Mouse (Mus musculus): ENCODE measurements at regions not wholly inside any gene's neighbourhood (a gene's known extent, or its start where the extent isn't known, plus 50 kb on each side); places are given as distances from the start of the nearest gene placed in this dataset.

GRCm38 (mm10) chr9:61528286-61528865 is 156.2 kb downstream of the Tle3 start:
- ATAC-seq (ENCODE audit: low read depth) = no peak
- Histone ChIP-seq H3K9me3 (ENCODE audit: control insufficient read depth, low read length) (no peaks in the 10 kb centered on the region), H3K36me3 (ENCODE audit: control insufficient read depth, insufficient read depth, low read length) (no peaks in the 10 kb centered on the region), H3K27me3 (ENCODE audit: control insufficient read depth, insufficient read depth, low read depth, low read length) (no peaks in the 10 kb centered on the region), H3K4me2 (ENCODE audit: low read depth, low read length) (no peak overlapping the region), H3K4me3 (ENCODE audit: low read length) (no peak overlapping the region), H3K27ac (ENCODE audit: low read length) (no peak overlapping the region), H3K9ac (ENCODE audit: low read length) (no peak overlapping the region), H3K4me1 (replicated peaks; ENCODE audit: control insufficient read depth, insufficient read depth, low read length) (no peaks in the 10 kb centered on the region)
- WGBS = 66% methylated on average over 12 of the region's 12 CpGs

DNA sequence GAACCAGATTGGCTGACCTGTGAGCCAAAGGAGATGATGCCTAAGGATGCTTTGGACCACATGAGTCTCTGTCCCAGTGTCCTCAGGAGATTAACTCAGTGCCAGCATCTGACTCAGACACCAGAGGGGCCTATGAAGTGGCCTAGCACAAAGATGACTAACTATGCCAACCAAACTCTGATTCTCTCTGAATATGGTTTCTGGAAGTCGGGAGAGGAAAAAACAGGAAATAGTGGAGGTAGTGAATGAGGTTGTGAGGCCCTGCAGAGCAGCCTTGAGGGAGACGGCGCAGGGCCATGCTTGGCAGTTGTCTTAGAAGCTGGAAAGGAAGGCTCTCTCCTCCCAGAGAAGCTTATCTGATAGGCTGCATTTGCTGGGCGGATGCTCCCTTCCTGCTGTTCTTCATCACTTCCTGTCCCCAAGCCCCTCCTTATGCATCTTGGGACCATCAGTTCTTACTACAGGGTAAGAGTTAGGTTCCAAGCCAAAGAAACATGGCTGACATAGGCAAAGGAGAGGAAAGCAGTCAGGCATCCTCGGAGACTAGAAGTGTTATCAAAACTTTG is 155.4 kb downstream of the Tle3 start:
- peaks cover 3% of the 10 kb centered on the region; the same call in 1 of the 2 replicates for H3K9me3 ChIP-seq (ENCODE audit: control insufficient read depth, low read length)
- no peak overlapping the region for H3K4me3 ChIP-seq (ENCODE audit: low read length)
- H3K4me1 ChIP-seq (replicated peaks; ENCODE audit: control insufficient read depth, insufficient read depth, low read length) = no peaks in the 10 kb centered on the region
- H3K4me2 ChIP-seq (ENCODE audit: low read depth, low read length) = no peak overlapping the region
- H3K27ac ChIP-seq (ENCODE audit: low read length) = no peak overlapping the region
- no peaks in the 10 kb centered on the region for H3K27me3 ChIP-seq (ENCODE audit: control insufficient read depth, insufficient read depth, low read depth, low read length)
- H3K9ac ChIP-seq (ENCODE audit: low read length) = no peak overlapping the region
- WGBS = 64% methylated on average over 5 of the region's 5 CpGs
- ATAC-seq (ENCODE audit: low read depth) = no peak
- H3K36me3 ChIP-seq (ENCODE audit: control insufficient read depth, insufficient read depth, low read length) = no peaks in the 10 kb centered on the region

DNA sequence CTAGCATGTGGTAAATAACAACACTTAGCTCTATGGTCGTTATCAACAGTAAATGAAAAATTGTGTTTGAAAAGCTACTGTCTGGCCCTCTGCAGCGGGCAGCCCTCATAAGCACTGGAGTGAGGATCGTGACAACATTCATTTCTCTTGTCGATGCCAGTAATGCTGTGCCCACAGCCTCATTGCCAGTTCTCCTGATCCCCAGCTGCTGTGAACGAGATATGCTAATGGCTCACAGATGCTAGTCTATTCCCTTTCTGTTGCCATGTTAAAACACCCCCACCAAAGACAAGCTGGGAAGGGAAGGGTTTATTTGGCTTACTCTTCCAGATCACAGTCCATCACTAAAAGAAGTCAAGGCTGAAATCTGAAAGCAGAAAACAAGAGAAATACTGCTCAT is 148.0 kb downstream of the Tle3 start:
- no peaks in the 10 kb centered on the region for H3K4me1 ChIP-seq (replicated peaks; ENCODE audit: control insufficient read depth, insufficient read depth, low read length)
- no peak overlapping the region for H3K4me3 ChIP-seq (ENCODE audit: low read length)
- no peak overlapping the region for H3K9ac ChIP-seq (ENCODE audit: low read length)
- no peak overlapping the region for H3K4me2 ChIP-seq (ENCODE audit: low read depth, low read length)
- peaks cover 3% of the 10 kb centered on the region; the same call in 1 of the 2 replicates for H3K9me3 ChIP-seq (ENCODE audit: control insufficient read depth, low read length)
- H3K36me3 ChIP-seq (ENCODE audit: control insufficient read depth, insufficient read depth, low read length) = no peaks in the 10 kb centered on the region
- no peak for ATAC-seq (ENCODE audit: low read depth)
- no peak overlapping the region for H3K27ac ChIP-seq (ENCODE audit: low read length)
- 79% methylated on average over 5 of the region's 5 CpGs for WGBS
- no peaks in the 10 kb centered on the region for H3K27me3 ChIP-seq (ENCODE audit: control insufficient read depth, insufficient read depth, low read depth, low read length)

DNA sequence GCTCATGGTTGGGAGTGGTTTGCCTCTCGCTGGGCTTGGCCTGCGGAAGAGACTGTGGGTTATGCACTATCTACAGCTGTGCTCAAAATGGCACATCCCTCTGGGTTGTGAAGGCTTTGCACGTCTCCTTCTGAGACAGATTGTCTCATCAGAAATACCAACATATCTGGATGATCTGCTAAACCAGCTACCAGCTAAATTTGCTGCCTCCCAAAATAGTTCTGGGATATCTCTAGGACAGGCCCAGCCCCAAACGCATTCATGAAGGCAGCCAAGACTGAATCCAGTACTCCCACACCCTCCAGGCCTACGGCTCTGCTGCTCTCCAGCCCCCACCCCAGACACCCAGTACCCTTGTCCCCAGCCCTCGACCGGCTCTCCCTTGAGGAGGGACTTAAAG is 145.7 kb downstream of the Tle3 start:
- H3K36me3 ChIP-seq (ENCODE audit: control insufficient read depth, insufficient read depth, low read length) = no peaks in the 10 kb centered on the region
- no peak for ATAC-seq (ENCODE audit: low read depth)
- H3K9me3 ChIP-seq (ENCODE audit: control insufficient read depth, low read length) = peaks cover 3% of the 10 kb centered on the region; the same call in 1 of the 2 replicates
- H3K27me3 ChIP-seq (ENCODE audit: control insufficient read depth, insufficient read depth, low read depth, low read length) = no peaks in the 10 kb centered on the region
- no peak overlapping the region for H3K27ac ChIP-seq (ENCODE audit: low read length)
- no peaks in the 10 kb centered on the region for H3K4me1 ChIP-seq (replicated peaks; ENCODE audit: control insufficient read depth, insufficient read depth, low read length)
- WGBS = 71% methylated on average over 7 of the region's 7 CpGs
- no peak overlapping the region for H3K4me3 ChIP-seq (ENCODE audit: low read length)
- H3K9ac ChIP-seq (ENCODE audit: low read length) = no peak overlapping the region
- H3K4me2 ChIP-seq (ENCODE audit: low read depth, low read length) = no peak overlapping the region

DNA sequence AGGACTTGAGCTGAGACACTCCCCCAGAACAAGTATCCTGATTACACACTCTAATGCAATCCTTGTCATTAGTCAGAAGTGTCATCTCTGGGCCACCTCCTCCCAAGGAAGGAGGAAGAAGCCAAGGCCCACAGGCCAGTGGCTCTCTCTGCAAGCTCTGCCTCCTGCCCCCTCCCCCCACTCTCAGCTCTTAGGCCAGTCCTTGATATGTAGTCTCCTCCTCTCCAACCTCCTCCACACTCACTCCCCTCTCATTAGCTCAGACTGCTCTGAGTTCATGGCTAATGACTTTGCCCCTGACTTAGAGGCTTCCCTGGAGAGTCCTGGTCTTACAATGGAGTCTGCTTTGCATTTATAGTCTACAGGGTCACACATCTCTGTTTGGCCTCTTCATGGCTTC is 139.3 kb downstream of the Tle3 start:
- H3K9me3 ChIP-seq (ENCODE audit: control insufficient read depth, low read length) = no peaks in the 10 kb centered on the region
- H3K4me2 ChIP-seq (ENCODE audit: low read depth, low read length) = no peak overlapping the region
- no peak overlapping the region for H3K4me3 ChIP-seq (ENCODE audit: low read length)
- ATAC-seq (ENCODE audit: low read depth) = no peak
- H3K27ac ChIP-seq (ENCODE audit: low read length) = no peak overlapping the region
- H3K9ac ChIP-seq (ENCODE audit: low read length) = no peak overlapping the region
- H3K27me3 ChIP-seq (ENCODE audit: control insufficient read depth, insufficient read depth, low read depth, low read length) = peaks cover 14% of the 10 kb centered on the region
- no peaks in the 10 kb centered on the region; the same call in 1 of the 2 replicates for H3K4me1 ChIP-seq (replicated peaks; ENCODE audit: control insufficient read depth, insufficient read depth, low read length)
- no peaks in the 10 kb centered on the region for H3K36me3 ChIP-seq (ENCODE audit: control insufficient read depth, insufficient read depth, low read length)

DNA sequence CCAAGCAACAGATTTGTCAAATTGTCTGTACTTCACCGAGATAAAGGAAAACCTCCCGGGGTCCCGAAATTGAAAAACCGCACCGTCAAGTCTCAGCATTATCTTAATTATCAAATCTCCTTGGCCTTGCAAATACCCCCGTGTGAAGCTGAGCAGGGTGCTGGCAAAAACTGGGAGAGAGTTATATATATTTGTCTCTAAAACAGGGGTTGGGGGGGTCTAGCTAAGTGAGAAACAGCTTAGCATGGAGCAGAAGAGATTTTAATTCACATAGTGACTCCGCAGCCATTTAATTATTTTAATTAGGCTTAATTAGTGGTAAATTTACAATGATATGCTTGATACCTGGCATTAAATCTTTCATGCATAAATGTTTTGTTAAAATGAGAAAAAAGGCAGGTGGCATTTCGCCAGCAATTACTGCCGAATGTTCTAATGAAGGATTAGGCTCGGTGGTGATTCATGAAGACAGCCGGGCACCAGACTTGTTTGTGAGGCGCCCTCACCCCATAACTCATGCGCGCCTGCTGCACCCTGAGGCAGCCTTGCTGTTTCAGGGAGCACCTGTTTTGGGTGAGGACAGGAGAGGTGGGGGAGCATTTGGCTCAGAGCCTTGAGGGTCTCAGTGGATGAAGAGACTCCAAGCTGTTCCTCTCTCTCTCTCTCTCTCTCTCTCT is 138.2 kb downstream of the Tle3 start:
- Histone ChIP-seq H3K9ac (ENCODE audit: low read length) (no peak overlapping the region), H3K27me3 (ENCODE audit: control insufficient read depth, insufficient read depth, low read depth, low read length) (peaks cover 14% of the 10 kb centered on the region), H3K4me2 (ENCODE audit: low read depth, low read length) (no peak overlapping the region), H3K36me3 (ENCODE audit: control insufficient read depth, insufficient read depth, low read length) (no peaks in the 10 kb centered on the region), H3K27ac (ENCODE audit: low read length) (no peak overlapping the region), H3K4me1 (replicated peaks; ENCODE audit: control insufficient read depth, insufficient read depth, low read length) (no peaks in the 10 kb centered on the region; the same call in 1 of the 2 replicates), H3K4me3 (ENCODE audit: low read length) (no peak overlapping the region), H3K9me3 (ENCODE audit: control insufficient read depth, low read length) (no peaks in the 10 kb centered on the region)
- 28% methylated on average over 14 of the region's 14 CpGs for WGBS
- ATAC-seq (ENCODE audit: low read depth) = no peak

DNA sequence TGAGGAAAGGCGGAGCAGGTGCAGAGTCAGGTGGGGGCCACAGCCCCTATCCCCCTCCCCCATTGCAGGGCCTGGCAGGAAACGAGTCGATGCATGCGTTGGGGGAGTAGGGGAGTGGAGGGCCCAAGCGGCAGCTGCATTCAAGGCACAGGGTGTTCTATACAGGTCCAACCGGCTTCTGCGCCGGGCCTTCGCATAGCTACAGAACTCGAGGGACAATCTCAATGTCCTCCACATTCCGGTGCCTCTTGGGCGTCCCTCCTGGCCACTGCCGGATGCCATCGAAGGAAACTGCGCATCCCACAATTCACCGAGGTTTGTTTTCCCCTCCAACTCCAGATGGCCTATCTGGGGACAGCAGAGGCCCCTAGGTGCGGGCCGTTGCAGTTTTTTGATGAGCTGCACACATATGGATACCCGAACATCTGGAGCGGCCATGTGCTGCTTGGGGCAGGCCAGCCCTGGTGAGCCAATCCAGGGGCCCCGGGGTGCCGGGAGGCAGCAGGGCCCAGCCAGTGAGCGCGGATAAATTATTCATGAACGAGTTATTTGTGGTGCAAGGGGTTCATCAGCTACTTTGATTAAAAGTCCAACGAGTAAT is 137.5 kb downstream of the Tle3 start:
- no peak overlapping the region for H3K4me3 ChIP-seq (ENCODE audit: low read length)
- H3K9me3 ChIP-seq (ENCODE audit: control insufficient read depth, low read length) = no peaks in the 10 kb centered on the region
- H3K4me2 ChIP-seq (ENCODE audit: low read depth, low read length) = no peak overlapping the region
- H3K9ac ChIP-seq (ENCODE audit: low read length) = no peak overlapping the region
- H3K36me3 ChIP-seq (ENCODE audit: control insufficient read depth, insufficient read depth, low read length) = no peaks in the 10 kb centered on the region
- ATAC-seq (ENCODE audit: low read depth) = no peak
- H3K27ac ChIP-seq (ENCODE audit: low read length) = no peak overlapping the region
- 12% methylated on average over 26 of the region's 26 CpGs for WGBS
- H3K4me1 ChIP-seq (replicated peaks; ENCODE audit: control insufficient read depth, insufficient read depth, low read length) = no peaks in the 10 kb centered on the region; the same call in 1 of the 2 replicates
- peaks cover 14% of the 10 kb centered on the region for H3K27me3 ChIP-seq (ENCODE audit: control insufficient read depth, insufficient read depth, low read depth, low read length)

DNA sequence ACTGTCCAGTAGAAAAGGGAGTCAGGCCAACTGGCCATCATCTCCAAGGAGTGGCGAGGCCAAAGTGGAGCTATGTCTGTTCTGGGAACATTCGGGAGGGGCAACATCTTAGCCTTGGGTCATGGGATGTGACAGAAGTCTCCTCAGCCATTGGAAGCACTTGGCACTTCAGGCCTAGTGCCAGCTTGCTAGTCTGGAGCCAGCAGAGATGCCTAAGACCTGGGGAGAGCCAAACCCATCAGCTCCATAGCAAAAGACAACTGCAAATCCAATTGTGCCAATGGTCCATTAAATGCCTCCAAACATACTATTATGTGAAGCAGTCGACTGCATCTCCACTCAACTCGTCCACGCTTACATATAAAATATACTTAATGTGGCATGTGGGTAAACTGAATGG is 136.9 kb downstream of the Tle3 start:
- no peaks in the 10 kb centered on the region for H3K36me3 ChIP-seq (ENCODE audit: control insufficient read depth, insufficient read depth, low read length)
- no peak overlapping the region for H3K9ac ChIP-seq (ENCODE audit: low read length)
- no peaks in the 10 kb centered on the region for H3K9me3 ChIP-seq (ENCODE audit: control insufficient read depth, low read length)
- H3K4me3 ChIP-seq (ENCODE audit: low read length) = no peak overlapping the region
- no peak for ATAC-seq (ENCODE audit: low read depth)
- 69% methylated on average over 5 of the region's 5 CpGs for WGBS
- H3K27ac ChIP-seq (ENCODE audit: low read length) = no peak overlapping the region
- H3K4me2 ChIP-seq (ENCODE audit: low read depth, low read length) = no peak overlapping the region
- H3K27me3 ChIP-seq (ENCODE audit: control insufficient read depth, insufficient read depth, low read depth, low read length) = peaks cover 14% of the 10 kb centered on the region
- no peaks in the 10 kb centered on the region; the same call in 1 of the 2 replicates for H3K4me1 ChIP-seq (replicated peaks; ENCODE audit: control insufficient read depth, insufficient read depth, low read length)

DNA sequence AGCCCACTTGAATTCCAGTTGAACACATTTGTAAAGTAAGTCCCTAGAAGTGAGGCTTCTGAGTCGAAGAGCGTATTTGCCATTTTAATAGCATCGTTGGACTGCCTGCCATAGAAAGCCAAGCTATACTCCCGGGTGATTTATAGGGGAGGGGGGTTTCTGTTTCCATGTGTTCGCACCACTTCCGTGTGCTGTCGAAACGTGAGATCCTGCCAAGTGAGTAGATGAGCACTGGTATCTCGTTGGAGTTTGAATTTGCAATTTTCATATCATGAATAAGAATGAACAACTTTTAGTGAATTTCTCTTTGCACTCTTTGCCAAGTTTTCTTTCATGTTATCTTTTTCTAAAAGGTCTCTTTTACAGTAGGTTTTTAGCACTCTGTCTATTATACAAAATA is 128.7 kb downstream of the Tle3 start:
- no peak overlapping the region for H3K9ac ChIP-seq (ENCODE audit: low read length)
- H3K4me3 ChIP-seq (ENCODE audit: low read length) = no peak overlapping the region
- ATAC-seq (ENCODE audit: low read depth) = no peak
- H3K4me2 ChIP-seq (ENCODE audit: low read depth, low read length) = no peak overlapping the region
- no peaks in the 10 kb centered on the region for H3K27me3 ChIP-seq (ENCODE audit: control insufficient read depth, insufficient read depth, low read depth, low read length)
- peaks cover 2% of the 10 kb centered on the region; the same call in 1 of the 2 replicates for H3K9me3 ChIP-seq (ENCODE audit: control insufficient read depth, low read length)
- H3K36me3 ChIP-seq (ENCODE audit: control insufficient read depth, insufficient read depth, low read length) = no peaks in the 10 kb centered on the region
- H3K27ac ChIP-seq (ENCODE audit: low read length) = no peak overlapping the region
- WGBS = 55% methylated on average over 9 of the region's 9 CpGs
- H3K4me1 ChIP-seq (replicated peaks; ENCODE audit: control insufficient read depth, insufficient read depth, low read length) = no peaks in the 10 kb centered on the region

Measured in lung, embryonic 16.5 days (tissue).